Mouse (Mus musculus) CD8-positive naive resting alpha-beta T cell, adult 2 months (primary cell): ENCODE measurements around the gene Slc35b4.

Experiments used
- DNase-seq, 2 experiments: peaks; one replicate each; pipeline ENCODE4 v3.0.0; 2022; ENCODE audit warnings: low read depth in 2 of 2, low spot score in 2 of 2

The Slc35b4 gene

GRCm38 (mm10) chr6:34176864-34177247 lies at the start of gene Slc35b4:
TSS of gene Slc35b4 (minus strand) at chr6:34177111.
- DNase-seq: peak; percentile 84 to 89

- DNase-seq: no peak
Observed at GRCm38 (mm10) chr6:34225004-34225599, 48.2 kb upstream of the Slc35b4 start.

DNA sequence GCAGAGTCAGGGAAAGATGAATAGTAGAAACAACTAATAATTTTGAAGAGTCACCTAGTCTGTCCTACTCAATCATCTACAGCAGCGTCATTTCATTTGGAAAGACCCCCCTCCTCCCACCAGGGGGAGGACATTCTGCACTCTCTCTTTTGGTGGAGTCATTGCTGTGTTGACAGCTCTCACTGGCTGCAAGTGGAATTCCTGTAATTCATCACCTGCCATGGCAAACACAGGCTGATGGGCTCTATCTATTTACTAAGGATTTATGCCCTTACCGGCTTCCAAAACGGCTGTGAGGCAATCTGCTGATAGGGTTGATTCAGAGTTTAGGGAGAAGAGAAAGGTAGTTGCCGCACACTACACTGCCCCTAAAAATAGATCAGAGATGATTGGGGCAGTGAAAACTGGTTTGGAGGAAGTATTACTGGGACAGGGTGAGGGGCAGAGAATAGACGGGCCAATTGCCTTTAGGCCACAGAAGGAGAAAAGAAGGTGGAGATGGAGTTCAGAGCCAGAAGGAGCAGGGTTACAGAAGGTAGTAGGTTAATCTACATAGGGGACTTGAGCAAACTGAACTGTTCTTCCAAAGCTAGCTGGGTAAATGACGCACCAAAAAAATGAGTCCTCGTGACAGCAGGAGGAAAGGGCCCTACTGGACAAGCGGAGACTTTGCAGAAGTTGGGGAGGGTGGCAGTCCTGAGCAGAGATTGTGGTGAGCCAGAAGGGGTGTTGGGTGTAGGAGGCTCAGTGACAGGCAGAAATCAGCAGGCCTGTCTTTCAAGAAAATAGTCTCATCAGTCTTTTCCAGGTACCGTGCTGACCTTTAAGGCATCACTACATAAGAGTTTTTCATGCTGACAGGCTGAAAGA lies 39.8 kb upstream of the Slc35b4 start:
- no peak for DNase-seq

DNA sequence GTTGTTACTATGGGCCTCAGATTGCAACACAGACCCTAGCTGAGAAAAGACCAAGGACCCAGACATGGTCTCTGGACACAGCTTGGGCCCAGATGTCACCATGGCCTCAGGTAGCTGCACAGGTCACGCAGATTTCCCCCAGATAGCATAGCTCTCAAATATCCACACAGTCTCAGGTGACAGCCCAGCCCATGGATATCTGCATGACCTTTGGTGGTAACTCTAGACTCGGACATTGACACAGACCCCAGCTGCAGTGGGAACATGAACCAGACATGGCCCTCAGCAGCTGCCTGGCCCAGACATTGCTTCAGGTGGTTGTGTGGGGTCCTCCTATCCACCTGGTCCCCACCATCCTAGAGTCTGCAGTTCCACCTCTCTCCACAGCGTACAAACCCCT lies 28.8 kb upstream of the Slc35b4 start:
- DNase-seq: no peak

DNA sequence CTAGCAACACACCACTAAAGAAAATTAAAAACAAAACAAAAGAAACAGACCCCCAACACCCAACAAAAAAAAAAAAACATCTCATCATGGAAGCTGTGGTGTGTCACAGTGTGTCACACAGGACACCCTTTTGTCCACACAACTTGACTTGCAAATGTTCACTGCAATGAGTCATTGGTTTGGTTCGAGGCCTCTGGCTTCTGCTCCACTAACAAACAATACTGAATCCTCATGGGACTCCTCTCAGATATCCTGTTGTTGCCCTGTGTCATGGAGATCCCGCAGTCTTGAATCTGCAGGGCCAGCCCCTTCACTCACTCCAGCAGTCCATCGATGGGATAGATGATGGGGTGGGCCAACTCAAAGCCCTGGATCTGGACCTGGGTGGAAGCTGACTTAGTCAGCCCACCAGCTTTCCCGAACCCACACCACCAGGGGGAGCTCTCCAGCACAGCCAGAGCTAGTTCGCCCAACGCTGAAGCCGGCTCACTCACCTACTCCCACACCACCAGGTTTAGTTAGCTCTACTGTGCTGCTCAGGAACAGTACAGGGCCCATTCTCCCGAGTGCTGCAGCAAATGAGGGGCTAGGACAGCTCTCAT lies 28.2 kb upstream of the Slc35b4 start:
- DNase-seq: peak; percentile 13 to 42

DNA sequence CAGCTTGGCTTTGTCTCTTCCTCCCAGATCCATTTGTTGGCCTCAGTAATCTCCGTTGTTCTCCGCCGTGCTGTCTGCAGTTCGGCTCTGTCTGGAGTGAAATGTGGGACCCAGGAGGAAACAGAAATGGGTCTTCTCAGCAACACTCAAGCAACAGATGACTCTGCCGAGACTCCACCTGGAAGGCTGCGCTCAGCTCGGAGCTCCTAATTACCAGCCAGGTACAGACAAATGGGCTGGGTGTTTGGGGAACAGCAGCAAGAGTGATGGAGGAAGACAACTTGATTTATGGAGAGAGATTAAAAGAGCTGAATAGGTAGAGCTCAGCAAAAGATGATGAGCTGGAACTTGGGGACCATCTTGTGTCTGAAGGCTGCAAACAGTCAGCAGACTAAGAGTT lies 26.6 kb upstream of the Slc35b4 start:
- no peak for DNase-seq

- no peak for DNase-seq
Observed at GRCm38 (mm10) chr6:34194981-34195380, 18.1 kb upstream of the Slc35b4 start.

- DNase-seq: peak; percentile 10 to 37
Observed at GRCm38 (mm10) chr6:34193708-34194475, 17.0 kb upstream of the Slc35b4 start.

DNA sequence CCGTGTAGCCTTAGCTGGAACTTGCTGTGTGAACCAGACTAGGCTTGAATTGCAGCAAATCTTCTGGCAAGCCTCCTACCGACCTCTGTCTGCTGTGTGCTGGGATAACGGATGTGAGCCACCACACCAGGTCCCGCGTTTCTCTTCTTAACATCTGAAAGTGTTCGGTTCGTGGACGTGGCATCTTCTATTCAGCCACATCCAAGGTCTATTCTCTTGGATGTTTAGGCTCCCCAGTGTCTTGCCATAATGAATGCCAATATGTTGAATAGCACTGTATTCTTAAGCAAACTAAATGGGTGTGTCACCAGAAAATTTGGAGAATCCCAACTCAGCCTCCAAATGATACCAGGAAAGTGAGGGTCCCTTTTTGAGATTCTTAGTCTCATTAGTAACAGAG lies 14.5 kb upstream of the Slc35b4 start:
- no peak for DNase-seq

GRCm38 (mm10) chr6:34189494-34189893 lies 12.6 kb upstream of the Slc35b4 start:
- DNase-seq: no peak

DNA sequence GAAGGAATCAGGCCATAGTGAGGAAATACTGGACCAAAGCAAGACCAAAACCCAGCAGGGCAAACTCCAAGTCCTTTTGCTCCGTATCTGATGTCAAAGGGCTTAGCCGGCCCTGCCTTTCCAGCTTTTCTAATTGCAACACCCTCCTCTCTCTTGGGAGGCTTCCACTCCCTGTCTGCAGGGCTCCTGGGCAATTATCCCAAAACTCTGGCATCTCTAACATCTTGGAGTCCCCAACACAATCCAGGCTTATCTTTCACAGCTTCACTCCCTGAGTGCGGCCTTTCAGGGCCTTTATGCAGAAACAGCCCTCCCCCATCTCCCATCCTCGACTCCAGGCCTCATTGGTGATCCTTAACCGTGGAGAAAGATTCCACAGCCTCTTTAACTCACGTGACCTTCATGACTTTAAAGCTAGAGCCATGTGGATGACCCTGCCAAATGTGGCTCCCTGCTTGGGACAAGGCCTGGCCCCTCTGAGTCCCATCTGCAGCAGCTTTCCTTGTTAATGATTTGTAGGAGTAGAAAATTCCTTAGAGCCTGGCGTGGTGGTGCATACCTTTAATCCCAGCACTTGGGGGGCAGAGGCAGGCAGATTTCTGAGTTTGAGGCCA lies 11.2 kb upstream of the Slc35b4 start:
- DNase-seq: no peak

GRCm38 (mm10) chr6:34187273-34187863 lies 10.5 kb upstream of the Slc35b4 start:
- no peak for DNase-seq

- DNase-seq: no peak
Observed at GRCm38 (mm10) chr6:34183326-34183725, 6.4 kb upstream of the Slc35b4 start.

GRCm38 (mm10) chr6:34181961-34182360 lies 5.0 kb upstream of the Slc35b4 start:
- DNase-seq: no peak

DNA sequence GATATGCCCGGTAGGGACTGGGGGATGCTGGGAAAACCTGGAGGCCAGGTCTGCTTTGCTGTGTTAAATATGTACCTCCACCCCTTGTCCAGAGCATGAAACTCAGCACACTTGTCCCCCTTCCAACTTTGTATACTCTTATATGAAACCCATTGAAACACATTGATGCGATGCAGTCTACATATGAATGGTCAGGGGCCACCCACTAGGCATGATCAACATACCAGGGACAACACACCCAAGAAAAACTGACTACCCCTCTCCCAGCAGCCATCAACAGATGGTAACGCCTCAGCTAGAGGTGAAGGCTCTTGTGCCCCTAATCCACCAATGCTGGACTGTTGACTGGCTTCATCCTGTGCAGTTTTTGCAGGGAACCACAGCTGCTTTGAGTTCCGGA lies 3.0 kb upstream of the Slc35b4 start:
- no peak for DNase-seq

- DNase-seq: no peak
Observed at GRCm38 (mm10) chr6:34179007-34179406, 2.1 kb upstream of the Slc35b4 start.

DNA sequence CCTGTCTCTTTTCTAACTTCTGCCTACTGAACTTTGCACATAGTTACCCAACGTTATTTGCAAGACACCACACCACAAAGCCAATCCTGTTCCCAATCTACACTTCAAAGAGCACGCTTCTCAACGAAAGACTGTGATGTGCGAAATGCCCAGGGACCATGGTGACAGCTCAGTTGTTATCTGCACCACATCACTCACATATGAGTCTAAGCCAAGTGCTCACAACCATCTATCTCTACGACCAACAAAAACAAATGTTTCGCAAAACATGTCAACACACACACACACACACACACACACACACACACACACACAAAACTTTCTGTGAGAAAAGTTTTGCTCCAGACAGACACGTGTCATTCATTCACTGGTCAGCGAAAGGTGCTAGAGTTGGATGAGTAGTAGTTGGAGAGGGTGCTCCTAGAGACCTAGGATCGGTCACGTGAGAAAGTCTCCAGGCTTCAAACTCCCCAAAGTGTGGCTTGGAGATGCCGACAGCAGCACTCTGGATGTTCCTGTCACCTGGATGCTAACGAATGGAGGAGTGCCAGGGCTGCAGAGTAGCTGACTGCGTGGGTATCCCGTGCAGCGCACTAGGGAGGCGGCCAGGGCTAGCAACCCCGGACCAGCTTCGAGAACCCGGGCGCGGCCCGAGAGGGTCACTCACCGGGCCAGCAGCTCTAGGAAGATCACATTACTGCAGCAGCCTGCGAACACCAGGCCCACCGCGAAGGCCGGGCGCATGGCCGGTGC lies 624 bp downstream of the Slc35b4 start:
- peak; percentile 29 to 30 for DNase-seq

DNA sequence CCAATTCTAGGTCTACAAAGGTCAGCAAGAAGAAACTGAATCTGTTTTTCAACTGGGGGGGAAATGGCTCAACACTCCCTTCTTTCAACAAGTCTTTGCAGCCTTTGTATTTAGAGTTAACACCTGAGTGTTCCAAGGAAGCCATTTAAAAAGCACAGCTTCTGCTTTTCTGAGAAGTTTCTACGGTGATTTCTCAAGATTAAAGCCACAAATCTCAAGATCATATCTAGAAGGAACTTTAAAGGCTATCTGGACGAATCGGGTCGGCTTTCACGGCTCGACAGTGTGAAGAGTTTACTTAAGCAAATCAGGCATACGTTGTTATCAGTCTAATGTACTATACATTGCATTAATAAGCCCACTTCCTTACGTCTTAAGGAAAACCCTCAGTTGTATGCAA lies 2.2 kb downstream of the Slc35b4 start:
- no peak for DNase-seq

GRCm38 (mm10) chr6:34173251-34173650 lies 3.7 kb downstream of the Slc35b4 start:
- no peak for DNase-seq
